Mouse (Mus musculus) monocyte, adult 2 months (primary cell): ENCODE data around the gene Vwa3b.

ENCODE experiments used
- DNase-seq, 2 experiments: peaks; one replicate each; pipeline ENCODE4 v3.0.0; 2022; ENCODE audit warnings: low spot score in 2 of 2, low read depth in 1 of 2

Vwa3b gene

GRCm38 (mm10) chr1:37117964-37118363 lies 91.6 kb downstream of the Vwa3b start:
- no peak for DNase-seq

GRCm38 (mm10) chr1:37122306-37122705 lies 95.9 kb downstream of the Vwa3b start:
- no peak for DNase-seq

GRCm38 (mm10) chr1:37122798-37123197 lies 96.4 kb downstream of the Vwa3b start:
- DNase-seq = no peak

GRCm38 (mm10) chr1:37124696-37125349 lies 98.4 kb downstream of the Vwa3b start:
- DNase-seq = no peak

- DNase-seq = no peak
Observed at GRCm38 (mm10) chr1:37130012-37130570, 103.7 kb downstream of the Vwa3b start.

- DNase-seq = no peak
Observed at GRCm38 (mm10) chr1:37131146-37131545, 104.8 kb downstream of the Vwa3b start.

GRCm38 (mm10) chr1:37132433-37132832 lies 106.0 kb downstream of the Vwa3b start:
- no peak for DNase-seq

- no peak for DNase-seq
Observed at GRCm38 (mm10) chr1:37145966-37146365, 119.6 kb downstream of the Vwa3b start.

- no peak for DNase-seq
Observed at GRCm38 (mm10) chr1:37149866-37150265, 123.5 kb downstream of the Vwa3b start.

GRCm38 (mm10) chr1:37151896-37152295 lies 125.5 kb downstream of the Vwa3b start:
- DNase-seq = no peak

GRCm38 (mm10) chr1:37166066-37166465 lies 139.7 kb downstream of the Vwa3b start:
- DNase-seq = no peak

- no peak for DNase-seq
Observed at GRCm38 (mm10) chr1:37167918-37168317, 141.5 kb downstream of the Vwa3b start.

GRCm38 (mm10) chr1:37177874-37178273 lies 151.5 kb downstream of the Vwa3b start:
- DNase-seq = no peak

- DNase-seq = no peak
Observed at GRCm38 (mm10) chr1:37179852-37180251, 153.5 kb downstream of the Vwa3b start.

GRCm38 (mm10) chr1:37187050-37187449 lies 160.7 kb downstream of the Vwa3b start:
- DNase-seq = no peak

- DNase-seq = no peak
Observed at GRCm38 (mm10) chr1:37194607-37195006, 168.2 kb downstream of the Vwa3b start.

GRCm38 (mm10) chr1:37201406-37201805 lies 175.0 kb downstream of the Vwa3b start:
- no peak for DNase-seq

- no peak for DNase-seq
Observed at GRCm38 (mm10) chr1:37207743-37208142, 181.3 kb downstream of the Vwa3b start.

GRCm38 (mm10) chr1:37212375-37212774 lies 186.0 kb downstream of the Vwa3b start:
- no peak for DNase-seq

GRCm38 (mm10) chr1:37214144-37214543 lies 187.7 kb downstream of the Vwa3b start, which contains the start of gene Cnga3:
Gene Cnga3 (plus strand): TSS chr1:37214434.
- DNase-seq = no peak

GRCm38 (mm10) chr1:37218386-37218785 lies 192.0 kb downstream of the Vwa3b start:
- no peak for DNase-seq

- no peak for DNase-seq
Observed at GRCm38 (mm10) chr1:37219593-37219992, 193.2 kb downstream of the Vwa3b start.
